Mouse (Mus musculus): ENCODE measurements around the gene Gm9513.

GRCm38 (mm10) chr9:36431584-36431983 is 43.9 kb upstream of the Gm9513 start, which contains the start of gene Gm7257:
- TF ChIP-seq CTCF (IDR thresholded peaks at IDR 0.05; ENCODE audit: low read depth, low read length) (no peak), POLR2A (IDR thresholded peaks at IDR 0.05; ENCODE audit: insufficient read depth, low read length) (no peak), EP300 (IDR thresholded peaks at IDR 0.05; ENCODE audit: insufficient read depth, low read depth, low read length) (no peak)

All from ES-Bruce4 (cell line).